Mouse (Mus musculus) erythroblast, embryonic 14.5 days (primary cell): ENCODE measurements around the gene Gm10135. TPM values are rescaled to one million over a fixed set of nuclear protein-coding genes. Genes with fewer than 3 reads are reported as not detected.

Experiments used
- H3K27me3 ChIP-seq: 2 replicates; pipeline ENCODE4 v1.6.1; 2012; ENCODE audit warnings: inconsistent platforms; ENCODE audit not compliant: control insufficient read depth
- H3K36me3 ChIP-seq: 2 replicates; pipeline ENCODE4 v1.6.1; 2012; ENCODE audit warnings: mild to moderate bottlenecking, inconsistent platforms; ENCODE audit not compliant: control insufficient read depth
- H3K4me1 ChIP-seq: 2 replicates; pipeline ENCODE4 v1.6.1; 2012; ENCODE audit warnings: inconsistent platforms; ENCODE audit not compliant: control insufficient read depth
- H3K4me3 ChIP-seq: replicated peaks from 2 replicates; pipeline ENCODE3; 2012; ENCODE audit warnings: moderate library complexity, mild to moderate bottlenecking, inconsistent platforms
- H3K9me3 ChIP-seq: 2 replicates; pipeline ENCODE4 v1.6.1; 2012; ENCODE audit warnings: low read length, inconsistent platforms, mixed read lengths; ENCODE audit not compliant: control insufficient read depth
- GATA1 ChIP-seq: IDR thresholded peaks from 2 replicates; pipeline ENCODE4 v1.6.1; 2012; ENCODE audit warnings: low read length, inconsistent platforms, mixed read lengths
- TAL1 ChIP-seq: IDR thresholded peaks from 3 replicates; pipeline ENCODE4 v1.6.1; 2012; ENCODE audit warnings: low read length, inconsistent platforms, mixed read lengths
- polyA plus RNA-seq: library from polyadenylated mRNA; stranded (reverse); fragments of >175 nt; gene quantifications from 2 replicates; pipeline ENCODE4 v1.2.3, GENCODE M21; 2012

The Gm10135 gene
- polyA plus RNA-seq, 1 experiment, result not detected

- Histone ChIP-seq H3K4me3 (no peak overlapping the region), H3K27me3 (no peaks in the 10 kb centered on the region), H3K36me3 (no peaks in the 10 kb centered on the region), H3K9me3 (no peaks in the 10 kb centered on the region), H3K4me1 (no peaks in the 10 kb centered on the region)
- no peak for TF ChIP-seq TAL1
- no peak for TF ChIP-seq GATA1
Observed at GRCm38 (mm10) chr5:72933026-72933675, 41.4 kb downstream of the Gm10135 start.

DNA sequence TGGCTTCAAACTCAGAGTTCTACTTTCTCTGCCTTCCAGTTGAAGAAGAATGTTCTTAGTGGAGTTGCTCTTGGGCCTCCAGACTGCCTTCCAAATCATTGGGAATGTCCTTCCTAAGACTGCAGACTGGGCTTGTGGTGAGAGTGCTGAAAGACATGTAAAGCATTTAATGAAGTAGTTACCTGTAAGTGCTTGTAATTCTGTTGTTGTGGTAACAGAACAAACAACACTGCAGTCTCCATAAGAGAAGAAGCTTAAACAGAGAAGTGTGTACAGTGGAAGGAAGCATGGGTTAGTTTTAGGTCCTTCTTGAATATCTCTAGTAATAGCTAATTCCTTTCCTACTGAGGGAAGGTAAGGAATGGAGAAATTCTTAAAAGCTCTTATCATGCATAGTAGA, 47.4 kb downstream of the Gm10135 start:
- H3K4me3 ChIP-seq, result no peak overlapping the region
- H3K36me3 ChIP-seq, result no peaks in the 10 kb centered on the region
- no peaks in the 10 kb centered on the region for H3K9me3 ChIP-seq
- TF ChIP-seq TAL1, result no peak
- no peak for TF ChIP-seq GATA1
- H3K4me1 ChIP-seq, result no peaks in the 10 kb centered on the region
- H3K27me3 ChIP-seq, result no peaks in the 10 kb centered on the region

DNA sequence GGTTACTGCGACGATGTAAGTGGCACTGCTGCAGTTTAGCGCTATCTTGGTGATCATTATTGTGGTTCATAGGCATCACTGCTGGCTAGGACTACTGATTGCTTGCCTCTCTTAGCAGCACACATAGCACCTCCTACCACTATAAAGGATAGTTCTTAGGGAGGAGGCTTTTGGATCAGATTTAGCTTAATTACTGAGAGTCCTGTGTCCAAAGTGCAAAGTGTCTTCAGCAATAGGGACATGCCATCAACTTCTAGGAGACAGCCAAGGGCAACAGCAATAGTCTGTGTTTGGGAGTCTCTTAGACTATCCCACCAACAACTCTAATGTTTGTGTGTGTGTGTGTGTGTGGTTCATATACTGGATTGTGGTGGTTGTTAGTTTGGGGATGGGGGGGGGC, 51.7 kb downstream of the Gm10135 start:
- Histone ChIP-seq H3K27me3 (no peaks in the 10 kb centered on the region), H3K9me3 (no peaks in the 10 kb centered on the region), H3K4me1 (no peaks in the 10 kb centered on the region), H3K4me3 (no peak overlapping the region), H3K36me3 (no peaks in the 10 kb centered on the region)
- TF ChIP-seq TAL1, result no peak
- TF ChIP-seq GATA1, result no peak

DNA sequence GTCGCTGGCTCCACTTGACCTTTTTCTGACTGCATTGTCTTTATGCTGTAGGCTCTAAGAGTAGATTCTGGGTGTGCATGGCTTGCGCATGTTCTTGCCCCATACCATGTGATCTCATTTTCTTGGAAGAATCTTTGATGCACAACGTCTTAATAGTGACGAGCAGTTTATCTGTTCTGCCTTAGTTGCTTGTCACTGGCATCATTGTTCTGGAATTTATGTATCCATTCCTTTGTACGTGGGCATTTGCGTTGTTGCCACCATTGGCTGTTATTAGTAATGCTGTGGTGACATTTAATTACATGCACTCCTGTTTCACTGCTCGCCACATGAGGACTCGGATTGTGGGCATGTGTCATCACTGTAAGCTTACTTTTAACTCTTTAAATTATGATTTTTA, 53.3 kb downstream of the Gm10135 start:
- Histone ChIP-seq H3K36me3 (no peaks in the 10 kb centered on the region), H3K27me3 (peaks cover 7% of the 10 kb centered on the region), H3K4me1 (peaks cover 12% of the 10 kb centered on the region), H3K9me3 (no peaks in the 10 kb centered on the region), H3K4me3 (no peak overlapping the region)
- TF ChIP-seq TAL1 (no peak), GATA1 (no peak)

GRCm38 (mm10) chr5:72920416-72920815, 54.1 kb downstream of the Gm10135 start:
- peaks cover 13% of the 10 kb centered on the region for H3K4me1 ChIP-seq

DNA sequence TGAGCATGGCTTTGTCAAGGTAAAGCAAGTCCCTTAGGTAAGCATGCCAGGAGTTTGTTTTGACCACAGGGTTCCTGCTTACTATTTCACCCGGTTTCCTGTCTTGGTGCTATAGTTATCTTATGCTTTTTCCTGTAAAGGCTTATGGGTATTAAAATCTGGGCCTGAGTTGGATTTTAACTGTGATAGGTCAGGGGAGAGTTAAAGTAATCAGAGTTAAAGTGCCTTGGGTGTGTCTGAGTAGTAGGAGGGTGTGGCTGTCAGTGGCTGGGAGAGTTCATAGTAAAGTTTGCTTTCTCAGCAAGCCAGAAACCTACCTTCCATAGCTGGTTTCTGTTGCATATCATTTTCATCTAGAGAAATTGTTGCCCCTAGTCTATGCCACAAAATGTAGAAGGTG, 57.7 kb downstream of the Gm10135 start:
- Histone ChIP-seq H3K36me3 (no peaks in the 10 kb centered on the region), H3K27me3 (peaks cover 26% of the 10 kb centered on the region), H3K4me1 (peaks cover 45% of the 10 kb centered on the region), H3K9me3 (no peaks in the 10 kb centered on the region), H3K4me3 (no peak overlapping the region)
- TF ChIP-seq GATA1 (no peak), TAL1 (no peak)

More at GRCm38 (mm10) chr5:72920416-72920815, 54.1 kb downstream of the Gm10135 start:
- H3K9me3 ChIP-seq, result no peaks in the 10 kb centered on the region
- H3K36me3 ChIP-seq, result no peaks in the 10 kb centered on the region
- H3K4me3 ChIP-seq, result no peak overlapping the region
- peaks cover 14% of the 10 kb centered on the region for H3K27me3 ChIP-seq
- no peak for TF ChIP-seq GATA1
- TF ChIP-seq TAL1, result no peak

DNA sequence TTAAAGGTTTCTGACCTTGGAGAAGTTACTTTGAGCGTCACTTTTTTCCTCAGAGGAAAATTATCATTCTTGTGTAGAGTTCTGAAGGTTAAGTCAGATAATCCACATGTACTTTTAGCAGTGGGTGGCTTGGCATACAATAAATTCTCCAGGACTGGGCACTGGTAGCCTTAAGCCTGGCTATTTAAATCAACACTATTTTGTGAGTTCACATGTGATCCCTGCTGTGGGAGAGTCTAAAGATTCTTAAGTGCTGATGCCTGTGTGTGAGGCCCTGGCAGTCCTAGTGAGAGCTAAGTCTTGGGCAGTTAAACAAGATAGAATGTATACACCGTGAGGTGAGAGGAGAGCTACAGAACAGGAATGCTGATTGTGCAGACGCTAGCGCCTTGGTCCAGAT, 58.5 kb downstream of the Gm10135 start:
- H3K4me3 ChIP-seq, result no peak overlapping the region

More for the DNA sequence above, 58.5 kb downstream of the Gm10135 start:
- TF ChIP-seq GATA1 (no peak), TAL1 (no peak)
- Histone ChIP-seq H3K4me1 (peaks cover 49% of the 10 kb centered on the region), H3K9me3 (no peaks in the 10 kb centered on the region), H3K27me3 (peaks cover 26% of the 10 kb centered on the region), H3K36me3 (no peaks in the 10 kb centered on the region)

Other genes with a start within 250 kb of the Gm10135 start
- gene Txk, start 221.9 kb downstream of the Gm10135 start, polyA plus RNA-seq, result not detected in 2 replicates
- gene Tec, start 106.2 kb downstream of the Gm10135 start, polyA plus RNA-seq, result not detected in 2 replicates
- 0.08 and 0.10 TPM in 2 replicates for gene Slain2, start 60.4 kb downstream of the Gm10135 start, polyA plus RNA-seq
- not detected in 2 replicates for gene Slc10a4, start 32.2 kb upstream of the Gm10135 start, polyA plus RNA-seq